Mouse (Mus musculus) right cerebral cortex, postnatal 4 days (tissue): ENCODE measurements around the gene Ppp1ca.

ENCODE experiments used
- DNase-seq: peaks from one replicate; pipeline ENCODE4 v3.0.0-alpha.2; 2022

The Ppp1ca gene

GRCm38 (mm10) chr19:4242416-4242815 is 50.6 kb downstream of the Ppp1ca start:
- DNase-seq: no peak

- DNase-seq: no peak
These were observed 52.9 kb downstream of the Ppp1ca start for GRCm38 (mm10) chr19:4244775-4245174.
